Mouse (Mus musculus): ENCODE measurements around the gene Mfap1b.
"Not testable (repeated sequence)": the region's sequence is repeated elsewhere in the genome, so short reads cannot be mapped to it uniquely, and the experiment has no call there.

Gene Mfap1b

DNA sequence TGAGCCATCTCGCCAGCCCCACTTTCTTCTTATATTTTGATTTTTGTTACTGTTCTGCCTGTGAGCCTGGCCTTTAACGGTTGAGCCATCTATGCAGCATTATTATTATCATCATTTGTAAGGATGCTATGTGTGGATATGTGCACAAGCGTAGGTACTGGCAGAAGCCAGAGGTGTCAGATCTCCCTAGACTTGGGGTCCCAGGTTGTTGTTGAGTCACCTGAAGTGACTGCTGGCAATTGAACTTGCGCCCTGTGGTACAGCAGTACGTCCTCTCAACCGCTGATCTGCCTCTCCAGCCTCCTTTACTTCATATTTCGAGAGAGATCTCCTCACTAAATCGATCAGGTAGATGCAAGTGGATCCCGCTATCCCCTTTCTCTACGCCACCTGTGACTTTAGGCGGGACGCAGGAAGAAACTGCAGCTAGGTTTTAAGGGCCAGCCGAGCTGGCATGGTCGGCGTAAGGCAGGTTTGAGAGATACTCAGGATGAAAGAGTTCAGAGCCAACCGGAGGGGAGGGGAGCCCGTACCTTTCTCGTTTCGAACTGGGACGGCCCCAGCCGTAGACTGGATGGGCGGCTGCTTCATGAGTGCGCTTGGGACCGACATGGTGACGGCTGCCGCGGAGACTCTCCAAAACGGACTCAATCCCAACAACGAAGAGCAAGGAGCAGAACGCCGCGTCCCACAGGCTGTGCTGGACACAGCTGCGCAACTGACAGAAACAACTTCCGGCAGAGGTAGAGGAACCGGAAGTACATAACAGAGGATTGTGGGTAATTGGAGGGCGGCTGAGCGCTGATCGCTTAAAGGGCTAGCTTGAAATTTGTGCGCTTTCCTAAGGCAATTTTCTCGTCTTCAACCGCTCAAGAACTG lies at the start of gene Mfap1b:
Mfap1b (minus strand) TSS at position 767 of the 879 bp plus-strand sequence.
- peak; percentile 78 for DNase-seq (ENCODE audit: extremely low spot score)

DNA sequence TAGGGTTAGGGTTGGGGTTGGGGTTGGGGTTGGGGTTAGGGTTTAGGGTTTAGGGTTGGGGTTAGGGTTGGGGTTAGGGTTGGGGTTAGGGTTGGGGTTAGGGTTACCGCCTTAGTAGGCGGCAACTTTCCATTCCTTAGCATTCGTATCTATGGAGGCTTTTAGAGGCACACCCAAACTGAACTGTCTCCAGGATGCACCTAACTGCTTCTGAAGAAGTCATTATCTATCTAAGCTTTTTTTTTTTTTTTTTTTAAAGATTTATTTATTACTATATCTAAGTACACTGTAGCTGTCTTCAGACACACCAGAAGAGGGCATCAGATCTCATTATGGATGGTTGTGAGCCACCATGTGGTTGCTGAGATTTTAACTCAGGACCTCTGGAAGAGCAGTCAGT lies 49.0 kb upstream of the Mfap1b start:
- DNase-seq (ENCODE audit: extremely low spot score), result not testable (repeated sequence)

DNA sequence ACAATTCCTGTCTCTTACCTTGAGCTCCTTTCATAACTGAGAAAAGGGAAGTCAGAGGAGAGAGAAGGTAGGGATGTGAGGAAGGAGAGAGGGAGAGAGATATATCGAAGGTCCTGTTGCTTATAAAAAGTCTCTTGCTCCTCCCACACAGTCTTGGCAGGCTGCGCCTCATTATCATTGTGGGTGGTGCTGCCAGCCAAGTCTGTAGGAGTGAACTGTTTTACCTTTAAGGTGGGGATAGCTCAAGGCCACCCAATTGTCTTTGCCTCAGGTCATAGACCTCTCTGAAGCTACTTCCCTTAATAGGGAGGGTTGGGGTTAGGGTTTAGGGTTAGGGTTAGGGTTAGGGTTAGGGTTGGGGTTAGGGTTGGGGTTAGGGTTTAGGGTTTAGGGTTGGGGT lies 48.1 kb upstream of the Mfap1b start:
- DNase-seq (ENCODE audit: extremely low spot score), result no peak

DNA sequence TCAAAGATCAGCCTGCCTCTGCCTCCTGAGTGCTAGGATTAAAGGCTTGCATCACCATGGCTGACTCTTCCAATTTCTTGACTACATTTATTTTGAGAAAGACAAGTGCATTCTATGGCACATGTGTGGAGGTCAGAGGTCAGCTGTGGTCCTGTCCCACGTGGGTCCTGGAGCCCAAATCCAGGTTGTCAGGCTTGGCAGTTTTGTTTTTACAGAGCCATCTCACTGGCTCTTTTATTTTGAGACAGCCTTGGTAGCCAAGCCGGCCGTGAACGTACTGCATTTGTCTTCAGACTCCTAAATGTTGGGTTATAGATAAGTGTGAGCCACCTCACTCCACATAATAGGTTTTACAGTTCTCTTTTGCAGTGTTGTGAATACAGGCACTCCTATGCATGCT lies 44.8 kb upstream of the Mfap1b start:
- not testable (repeated sequence) for DNase-seq (ENCODE audit: extremely low spot score)

DNA sequence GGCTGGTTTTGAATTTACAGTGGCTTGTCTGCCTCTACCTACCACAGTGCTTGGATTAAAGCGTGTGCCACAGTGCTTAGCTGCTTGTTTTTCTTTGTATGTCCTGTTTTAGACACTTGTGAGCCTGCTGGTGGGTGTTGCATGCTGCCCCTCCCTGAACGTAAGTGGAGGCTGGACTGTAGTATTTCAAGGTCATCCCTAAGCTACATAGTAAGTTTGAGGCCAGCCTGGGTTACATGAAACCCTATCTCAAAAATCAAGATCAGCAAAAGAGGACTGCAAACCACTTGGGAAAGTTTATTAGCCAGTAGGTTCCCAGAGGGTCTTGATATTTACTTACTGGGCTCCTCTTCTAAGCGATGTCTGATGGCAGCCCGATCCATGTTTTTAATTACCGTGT lies 44.2 kb upstream of the Mfap1b start:
- DNase-seq (ENCODE audit: extremely low spot score), result no peak

DNA sequence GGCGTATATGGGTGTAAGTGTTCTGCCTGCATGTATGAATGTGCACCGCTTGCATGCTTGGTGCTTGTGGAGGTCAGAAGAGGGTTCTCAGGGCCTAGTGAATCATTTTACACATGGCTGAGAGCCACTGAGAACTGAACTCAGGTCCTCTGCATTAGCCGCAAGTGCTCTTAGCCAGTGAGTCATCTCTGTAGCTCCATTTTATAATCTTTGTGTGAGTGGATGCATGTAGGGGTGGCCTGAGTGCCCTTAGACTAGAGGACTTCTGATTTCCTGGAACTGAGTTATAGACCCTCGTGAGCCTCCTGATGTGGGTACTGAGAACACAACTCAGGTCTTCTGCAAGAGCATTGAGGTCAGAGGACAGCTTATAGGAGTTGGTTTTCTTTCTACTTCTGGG lies 40.3 kb upstream of the Mfap1b start:
- no peak for DNase-seq (ENCODE audit: extremely low spot score)

DNA sequence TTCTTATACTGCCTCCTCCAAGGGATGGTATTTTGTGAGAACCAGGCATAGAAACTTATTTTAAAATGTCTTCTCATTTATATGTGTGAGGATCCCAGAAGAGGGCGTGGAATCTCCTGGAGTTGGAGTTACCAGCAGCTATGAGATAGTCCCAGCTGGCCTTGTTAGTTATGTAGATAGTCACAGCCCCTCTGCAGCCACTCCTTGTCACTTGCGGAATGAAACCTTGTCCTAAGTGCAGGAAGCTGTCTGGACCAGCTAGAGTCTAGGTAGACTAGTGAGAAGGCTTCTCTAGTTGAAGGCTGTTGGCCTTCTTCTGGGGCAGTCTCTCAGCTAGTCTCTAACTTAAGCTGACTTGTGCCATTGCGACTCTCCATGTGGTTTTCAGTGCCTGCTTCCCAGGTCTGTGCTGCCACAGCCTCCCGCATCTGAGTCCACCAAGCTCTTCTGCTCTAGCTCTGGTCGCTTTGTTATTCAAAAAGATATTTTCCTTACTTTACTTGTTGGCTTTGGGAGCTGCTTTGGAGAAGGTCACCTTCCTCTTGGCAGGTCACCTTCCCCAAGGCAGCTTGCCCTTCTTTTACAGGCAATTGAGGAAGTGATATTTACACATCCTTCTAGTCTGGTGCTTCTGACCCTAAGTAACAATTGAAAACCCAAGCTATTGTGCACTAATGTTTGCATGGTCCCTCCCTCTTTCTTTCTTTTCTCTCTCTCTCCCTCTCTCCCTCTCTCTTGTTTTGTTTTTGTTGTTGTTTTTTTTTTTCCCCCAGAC lies 39.3 kb upstream of the Mfap1b start:
- not testable (repeated sequence) for DNase-seq (ENCODE audit: extremely low spot score)

DNA sequence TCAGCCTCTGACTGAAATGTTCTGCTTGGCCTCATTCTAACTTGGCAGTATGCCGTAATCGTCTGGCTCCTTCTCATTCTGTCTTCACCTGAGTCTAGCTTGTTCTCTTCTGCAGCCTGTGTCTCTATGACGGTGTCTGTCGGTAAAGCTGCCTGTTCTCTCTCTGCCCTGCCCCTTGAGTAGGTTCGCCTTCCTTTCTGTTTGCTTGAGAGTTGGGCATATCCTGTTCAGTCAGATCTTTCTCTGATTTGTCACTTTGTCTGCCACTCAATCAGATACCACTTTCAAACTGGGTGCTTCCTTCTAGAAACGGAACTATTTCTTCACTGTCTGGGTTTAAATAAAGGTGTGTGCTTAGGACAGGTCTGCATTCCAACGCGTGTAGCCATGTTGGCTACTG lies 37.5 kb upstream of the Mfap1b start:
- no peak for DNase-seq (ENCODE audit: extremely low spot score)

DNA sequence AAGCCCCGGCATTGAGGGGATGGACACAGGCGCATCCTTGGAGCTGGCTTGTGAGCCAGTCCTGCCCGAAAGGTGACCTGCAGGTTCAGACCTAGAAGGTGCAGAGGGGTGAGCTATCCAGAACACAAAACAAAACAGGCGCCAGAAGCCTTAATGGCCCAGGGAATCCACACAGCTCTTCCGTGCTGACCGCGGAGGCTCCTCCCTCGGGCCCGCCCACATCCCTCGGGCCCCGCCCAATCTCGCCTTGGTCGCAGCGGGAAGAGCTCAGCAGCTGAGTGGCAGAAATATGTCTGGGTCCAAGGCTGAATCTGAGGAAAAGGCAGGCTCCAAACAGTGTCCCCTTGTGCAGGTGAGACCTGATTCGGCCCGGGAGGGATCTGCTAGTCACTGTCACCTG lies 35.7 kb upstream of the Mfap1b start:
- peak; percentile 72 for DNase-seq (ENCODE audit: extremely low spot score)

DNA sequence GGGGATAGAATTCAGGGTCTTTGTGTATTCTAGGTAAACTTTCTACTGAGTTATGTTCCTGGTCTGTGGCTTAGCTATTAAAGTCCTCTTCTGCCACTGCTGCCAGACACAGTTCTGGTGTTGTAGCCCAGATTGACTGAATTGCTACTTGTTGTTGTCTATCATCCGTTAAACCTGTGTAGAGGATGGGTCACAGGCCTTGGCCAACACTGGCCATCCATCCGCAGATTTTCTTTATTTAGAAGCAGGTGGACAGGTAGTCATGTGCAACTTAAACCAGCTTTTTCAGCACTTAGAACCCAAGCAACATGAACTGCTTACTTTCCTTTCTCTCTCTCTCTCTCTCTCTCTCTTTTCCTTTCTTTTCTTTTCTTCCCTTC lies 34.1 kb upstream of the Mfap1b start:
- DNase-seq (ENCODE audit: extremely low spot score), result no peak

DNA sequence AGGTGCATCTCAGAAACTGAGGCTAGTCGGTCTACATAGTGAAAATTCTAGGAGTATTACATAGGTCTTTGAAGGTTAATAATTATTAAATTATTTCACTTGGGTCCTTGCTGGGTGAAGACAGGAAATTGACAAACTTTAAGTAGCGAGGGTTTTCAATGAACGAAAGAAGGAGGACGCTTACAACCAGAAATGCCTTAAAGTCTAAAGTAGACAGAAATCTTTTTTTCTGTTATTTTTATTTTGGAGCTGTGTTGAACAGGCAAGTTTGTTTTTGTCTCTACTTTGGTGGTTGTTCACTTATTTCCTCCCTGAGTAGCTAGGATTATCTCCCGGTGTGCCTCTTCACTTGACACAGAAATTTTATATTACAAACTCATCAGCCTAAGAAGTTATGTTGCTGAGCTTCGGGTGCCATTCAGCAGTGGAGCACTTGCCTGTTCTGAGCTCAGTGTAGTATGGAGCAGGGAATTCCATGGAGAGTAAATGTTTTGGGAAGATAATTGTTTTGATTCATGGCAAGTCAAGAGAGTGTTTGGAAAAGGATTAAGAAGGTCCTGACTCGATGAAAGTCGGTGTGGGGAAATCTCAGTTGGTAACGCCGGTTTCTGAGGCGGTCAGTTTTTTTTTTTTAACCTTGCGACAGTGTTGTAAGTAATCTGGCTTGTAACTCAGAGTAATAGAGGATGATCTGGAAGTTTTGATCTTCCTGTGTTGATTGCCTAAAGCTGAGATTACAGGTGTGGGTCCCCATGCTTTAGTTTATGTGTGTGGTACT lies 33.5 kb upstream of the Mfap1b start:
- peak; percentile 2 for DNase-seq (ENCODE audit: extremely low spot score)

DNA sequence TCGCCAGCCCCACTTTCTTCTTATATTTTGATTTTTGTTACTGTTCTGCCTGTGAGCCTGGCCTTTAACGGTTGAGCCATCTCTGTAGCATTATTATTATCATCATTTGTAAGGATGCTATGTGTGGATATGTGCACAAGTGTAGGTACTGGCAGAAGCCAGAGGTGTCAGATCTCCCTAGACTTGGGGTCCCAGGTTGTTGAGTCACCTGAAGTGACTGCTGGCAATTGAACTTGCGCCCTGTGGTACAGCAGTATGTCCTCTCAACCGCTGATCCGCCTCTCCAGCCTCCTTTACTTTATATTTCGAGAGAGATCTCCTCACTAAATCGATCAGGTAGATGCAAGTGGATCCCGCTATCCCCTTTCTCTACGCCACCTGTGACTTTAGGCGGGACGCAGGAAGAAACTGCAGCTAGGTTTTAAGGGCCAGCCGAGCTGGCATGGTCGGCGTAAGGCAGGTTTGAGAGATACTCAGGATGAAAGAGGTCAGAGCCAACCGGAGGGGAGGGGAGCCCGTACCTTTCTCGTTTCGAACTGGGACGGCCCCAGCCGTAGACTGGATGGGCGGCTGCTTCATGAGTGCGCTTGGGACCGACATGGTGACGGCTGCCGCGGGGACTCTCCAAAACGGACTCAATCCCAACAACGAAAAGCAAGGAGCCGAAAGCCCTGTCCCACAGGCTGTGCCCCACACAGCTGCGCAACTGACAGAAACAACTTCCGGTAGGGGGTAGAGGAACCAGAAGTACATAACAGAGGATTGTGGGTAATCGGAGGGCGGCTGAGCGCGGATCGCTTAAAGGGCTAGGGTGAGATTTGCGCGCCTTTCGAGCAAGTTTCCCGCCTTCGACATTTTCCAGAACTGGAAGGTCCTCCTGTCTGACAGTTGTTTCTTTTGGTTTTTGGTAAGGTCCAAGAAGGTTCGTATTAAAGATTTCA lies 32.3 kb upstream of the Mfap1b start, which contains the start of the genes Mfap1a and Wdr76:
Mfap1a (minus strand) TSS at position 724 of the 941 bp plus-strand sequence.
Wdr76 (plus strand) TSS at position 782 of the 941 bp plus-strand sequence.
- peak; percentile 88 for DNase-seq (ENCODE audit: extremely low spot score)

DNA sequence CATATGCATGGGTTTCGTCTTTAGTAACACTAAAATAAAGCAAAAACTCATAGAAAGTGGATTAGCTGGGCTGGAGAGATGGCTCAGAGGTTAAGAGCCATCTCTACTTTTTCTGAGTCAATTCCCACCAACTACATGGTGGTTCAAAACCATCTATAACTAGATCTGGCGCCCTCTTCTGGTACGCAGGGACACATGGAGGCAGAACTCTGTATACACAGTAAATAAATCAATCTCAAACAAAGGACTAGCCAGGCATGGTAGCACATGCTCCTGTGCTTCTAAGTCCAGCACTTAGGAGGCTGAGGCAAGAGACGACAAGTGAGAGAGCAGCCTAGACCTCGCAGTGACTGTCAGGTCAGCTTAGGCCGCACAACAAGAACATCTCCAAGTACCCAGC lies 27.7 kb upstream of the Mfap1b start:
- not testable (repeated sequence) for DNase-seq (ENCODE audit: extremely low spot score)

DNA sequence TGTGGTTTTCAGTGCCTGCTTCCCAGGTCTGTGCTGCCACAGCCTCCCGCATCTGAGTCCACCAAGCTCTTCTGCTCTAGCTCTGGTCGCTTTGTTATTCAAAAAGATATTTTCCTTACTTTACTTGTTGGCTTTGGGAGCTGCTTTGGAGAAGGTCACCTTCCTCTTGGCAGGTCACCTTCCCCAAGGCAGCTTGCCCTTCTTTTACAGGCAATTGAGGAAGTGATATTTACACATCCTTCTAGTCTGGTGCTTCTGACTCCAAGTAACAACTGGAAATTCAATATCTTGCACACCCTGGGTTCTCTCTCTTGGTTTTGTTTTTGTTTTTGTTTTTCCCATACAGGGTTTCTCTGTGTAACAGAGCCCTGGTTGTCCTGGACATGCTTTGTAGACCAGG lies 10.5 kb upstream of the Mfap1b start:
- not testable (repeated sequence) for DNase-seq (ENCODE audit: extremely low spot score)

DNA sequence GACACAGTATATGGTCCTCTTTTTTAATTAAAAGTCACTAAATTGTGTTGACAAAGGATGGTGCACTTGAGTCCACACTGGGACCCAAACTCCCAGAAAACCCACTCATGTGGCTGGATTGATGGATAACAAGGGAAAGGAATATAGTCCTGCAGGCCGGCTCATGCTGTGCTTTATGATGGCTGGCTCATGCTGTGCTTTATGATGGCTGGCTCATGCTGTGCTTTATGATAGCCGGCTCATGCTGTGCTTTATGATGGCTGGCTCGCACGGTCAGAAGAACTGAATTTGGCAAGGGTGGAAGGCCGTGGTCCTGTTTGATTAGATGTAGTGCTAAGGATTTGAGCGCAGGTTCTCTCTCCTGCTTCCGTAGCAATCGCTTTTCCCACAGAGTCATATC lies 9.7 kb upstream of the Mfap1b start:
- DNase-seq (ENCODE audit: extremely low spot score), result no peak

DNA sequence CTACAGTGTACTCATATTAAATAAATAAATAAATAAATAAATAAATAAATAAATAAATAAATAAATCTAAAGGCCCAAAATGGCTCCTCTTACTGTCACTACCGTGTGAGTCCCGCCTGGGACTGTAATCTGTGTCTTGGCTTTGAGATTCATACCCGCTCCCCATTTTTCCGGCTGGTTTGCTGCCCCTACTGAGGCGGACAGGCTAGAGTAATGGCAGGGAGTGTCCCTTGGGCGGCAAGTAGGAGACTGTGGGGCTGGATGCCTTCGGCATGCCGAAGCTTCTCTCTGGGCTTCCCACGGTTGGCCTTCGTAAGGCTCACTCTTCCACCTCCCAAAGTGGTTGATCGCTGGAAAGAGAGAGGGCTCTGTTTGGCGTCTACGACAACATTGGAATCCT lies 7.0 kb upstream of the Mfap1b start:
- DNase-seq (ENCODE audit: extremely low spot score), result not testable (repeated sequence)

DNA sequence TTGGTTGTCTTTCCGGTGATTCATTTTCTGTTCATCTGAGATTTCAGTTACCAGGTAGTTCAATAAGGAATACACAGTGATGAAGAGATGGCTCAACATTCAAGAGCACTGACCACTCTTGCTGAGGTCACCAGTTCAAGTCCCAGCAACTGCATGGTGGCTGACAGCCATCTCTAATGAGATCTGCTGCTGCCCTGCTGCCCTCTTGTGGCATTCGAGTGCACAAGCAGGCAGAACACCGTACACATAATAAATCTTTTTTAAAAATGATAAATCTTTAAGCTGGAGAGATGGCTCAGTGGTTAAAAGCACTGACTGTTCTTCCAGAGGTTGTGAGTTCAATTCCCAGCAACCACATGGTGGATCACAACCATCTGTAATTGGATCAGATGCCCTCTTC lies 6.6 kb upstream of the Mfap1b start:
- no peak for DNase-seq (ENCODE audit: extremely low spot score)

DNA sequence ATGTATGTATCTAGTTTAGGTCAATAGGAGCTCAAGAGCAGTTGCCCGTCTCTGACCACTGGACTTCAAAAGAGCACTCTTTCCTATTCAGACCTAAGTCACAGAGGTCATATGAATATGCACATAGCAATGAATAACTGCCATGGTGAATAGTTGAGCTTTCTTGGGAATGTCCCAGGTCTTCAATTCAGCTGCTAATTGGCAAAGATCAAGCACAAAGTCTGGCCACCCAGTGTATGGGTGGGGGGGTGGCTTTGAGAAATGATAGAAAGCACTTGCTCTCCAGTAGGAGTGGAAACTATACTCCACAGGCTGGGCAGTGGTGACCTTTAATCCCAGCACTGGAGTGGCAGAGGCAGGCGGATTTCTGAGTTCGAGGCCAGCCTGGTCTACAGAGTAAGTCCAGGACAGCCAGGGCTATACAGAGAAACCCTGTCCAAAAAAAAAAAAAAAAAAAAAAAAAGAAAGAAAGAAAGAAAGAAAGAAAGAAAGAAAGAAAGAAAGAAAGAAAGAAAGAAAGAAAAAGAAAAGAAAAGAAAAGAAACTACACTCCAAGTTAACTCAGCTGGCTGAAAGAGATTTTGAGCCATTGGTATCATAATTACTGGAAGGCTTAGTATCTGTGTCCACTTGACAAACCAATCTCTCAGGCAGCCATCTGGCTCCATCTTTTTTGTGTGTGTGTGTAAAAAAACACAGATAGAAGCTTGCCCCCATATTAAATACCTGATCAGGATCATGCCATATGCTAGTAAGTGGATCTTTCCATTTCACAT lies 3.8 kb upstream of the Mfap1b start:
- DNase-seq (ENCODE audit: extremely low spot score), result no peak

DNA sequence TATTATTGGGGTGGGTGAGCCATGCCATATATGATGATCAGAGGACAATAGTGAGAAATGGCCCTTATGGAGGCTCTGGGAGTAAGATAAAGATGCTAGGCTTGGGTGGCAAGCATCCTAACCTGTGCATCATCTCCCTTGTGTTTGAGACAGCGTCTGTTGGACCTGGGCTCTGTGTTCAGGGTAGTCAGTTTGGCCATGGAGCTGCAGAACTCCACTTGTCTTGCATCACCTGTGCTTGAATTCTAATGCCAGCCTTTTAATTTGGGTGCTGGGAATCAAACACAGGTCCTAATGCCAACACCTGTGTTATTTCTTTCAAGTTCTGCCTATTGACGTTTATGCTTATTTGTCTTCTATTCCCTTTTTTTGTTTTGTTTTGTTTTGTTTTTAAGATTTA lies 1.4 kb upstream of the Mfap1b start:
- DNase-seq (ENCODE audit: extremely low spot score), result not testable (repeated sequence)

DNA sequence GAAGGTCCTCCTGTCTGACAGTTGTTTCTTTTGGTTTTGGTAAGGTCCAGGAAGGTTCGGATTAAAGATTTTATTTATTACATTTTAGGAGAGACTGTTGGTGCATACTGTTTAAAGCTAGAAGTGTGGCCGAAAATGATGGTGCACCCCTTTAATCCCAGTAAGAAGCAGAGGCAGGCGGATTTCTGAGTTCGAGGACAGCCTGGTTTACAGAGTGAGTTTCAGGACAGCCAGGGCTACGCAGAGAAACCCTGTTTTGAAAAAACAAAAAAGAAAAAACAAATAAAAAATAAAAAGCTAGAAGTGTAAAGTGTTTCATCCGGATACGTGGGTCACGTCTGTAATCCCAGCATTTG lies 291 bp upstream of the Mfap1b start:
- no peak for DNase-seq (ENCODE audit: extremely low spot score)

All from embryo, embryonic 9.5 days (tissue).